Mouse (Mus musculus) layer of hippocampus, adult 8-10 months (tissue): ENCODE measurements at regions not wholly inside any gene's neighbourhood (a gene's known extent, or its start where the extent isn't known, plus 50 kb on each side); places are given as distances from the start of the nearest gene placed in this dataset.

Experiments
- DNase-seq, 2 experiments: peaks; one replicate each; pipeline ENCODE4 v3.0.0; 2022; ENCODE audit warnings: low spot score in 2 of 2

- DNase-seq: no peak
These were observed 142.8 kb upstream of the Cxcr4 start for GRCm38 (mm10) chr1:128734857-128735256.

- DNase-seq: no peak
These were observed 139.4 kb upstream of the Cxcr4 start for GRCm38 (mm10) chr1:128731445-128731844.

GRCm38 (mm10) chr1:128724433-128725091 lies 132.5 kb upstream of the Cxcr4 start:
- no peak for DNase-seq

- DNase-seq: no peak
These were observed 131.8 kb upstream of the Cxcr4 start for GRCm38 (mm10) chr1:128723843-128724242.

- no peak for DNase-seq
These were observed 130.0 kb upstream of the Cxcr4 start for GRCm38 (mm10) chr1:128722061-128722471.

GRCm38 (mm10) chr1:128714843-128715242 lies 122.8 kb upstream of the Cxcr4 start:
- DNase-seq: no peak

GRCm38 (mm10) chr1:128712876-128713275 lies 120.8 kb upstream of the Cxcr4 start:
- DNase-seq: no peak

- no peak for DNase-seq
These were observed 119.0 kb upstream of the Cxcr4 start for GRCm38 (mm10) chr1:128711121-128711520.

GRCm38 (mm10) chr1:128707747-128708146 lies 115.7 kb upstream of the Cxcr4 start:
- DNase-seq: no peak

- DNase-seq: no peak
These were observed 114.1 kb upstream of the Cxcr4 start for GRCm38 (mm10) chr1:128706167-128706566.

GRCm38 (mm10) chr1:128705071-128705503 lies 113.0 kb upstream of the Cxcr4 start:
- DNase-seq: no peak

GRCm38 (mm10) chr1:128701326-128701725 lies 109.2 kb upstream of the Cxcr4 start:
- no peak for DNase-seq

- DNase-seq: no peak
These were observed 105.9 kb upstream of the Cxcr4 start for GRCm38 (mm10) chr1:128697962-128698361.

GRCm38 (mm10) chr1:128695936-128696335 lies 103.8 kb upstream of the Cxcr4 start:
- no peak for DNase-seq

- no peak for DNase-seq
These were observed 100.7 kb upstream of the Cxcr4 start for GRCm38 (mm10) chr1:128692799-128693198.

GRCm38 (mm10) chr1:128692313-128692712 lies 100.2 kb upstream of the Cxcr4 start:
- no peak for DNase-seq

GRCm38 (mm10) chr1:128687236-128687927 lies 95.3 kb upstream of the Cxcr4 start:
- DNase-seq: no peak

- DNase-seq: no peak
These were observed 93.5 kb upstream of the Cxcr4 start for GRCm38 (mm10) chr1:128685467-128686137.

- peak; percentile 23 to 26 for DNase-seq
These were observed 90.8 kb upstream of the Cxcr4 start for GRCm38 (mm10) chr1:128682942-128683341.

- no peak for DNase-seq
These were observed 89.2 kb upstream of the Cxcr4 start for GRCm38 (mm10) chr1:128681261-128681660.

- no peak for DNase-seq
These were observed 88.4 kb upstream of the Cxcr4 start for GRCm38 (mm10) chr1:128680538-128680937.

- DNase-seq: no peak
These were observed 87.9 kb upstream of the Cxcr4 start for GRCm38 (mm10) chr1:128680012-128680411.
